Mouse (Mus musculus): ENCODE results near the gene Pold2.

DNA sequence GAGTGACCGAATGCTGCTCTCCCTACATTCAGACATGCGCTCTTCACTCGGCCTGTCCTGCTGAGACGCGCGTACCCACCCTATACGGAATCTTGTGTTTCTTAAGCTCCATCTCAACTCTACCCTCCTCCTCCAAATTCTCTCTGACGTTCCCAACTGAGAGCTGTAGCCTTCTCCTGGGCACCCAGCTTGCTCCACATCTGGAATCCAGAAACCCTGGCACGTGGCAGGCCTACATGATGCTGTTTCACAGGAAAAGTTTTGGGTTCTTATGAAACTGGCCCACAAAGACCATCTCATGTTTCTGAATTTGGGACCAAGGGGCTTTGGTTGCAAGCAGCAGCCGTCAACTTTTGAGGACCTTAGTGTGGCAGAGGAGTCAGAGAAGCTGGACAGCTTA is 21.2 kb upstream of the Pold2 start:
- TF ChIP-seq CHD2 (IDR thresholded peaks at IDR 0.05; ENCODE audit: low read depth, low read length) (no peak), MAFK (IDR thresholded peaks at IDR 0.05; ENCODE audit: insufficient read depth, low read depth, low read length) (no peak), ZC3H11A (IDR thresholded peaks at IDR 0.05; ENCODE audit: borderline replicate concordance, low read depth, low read length) (no peak), HCFC1 (IDR thresholded peaks at IDR 0.05; ENCODE audit: borderline replicate concordance, insufficient read depth, low read length) (no peak), ZNF384 (IDR thresholded peaks at IDR 0.05; ENCODE audit: low read depth, low read length) (no peak)
